In the genomic region with DNA sequence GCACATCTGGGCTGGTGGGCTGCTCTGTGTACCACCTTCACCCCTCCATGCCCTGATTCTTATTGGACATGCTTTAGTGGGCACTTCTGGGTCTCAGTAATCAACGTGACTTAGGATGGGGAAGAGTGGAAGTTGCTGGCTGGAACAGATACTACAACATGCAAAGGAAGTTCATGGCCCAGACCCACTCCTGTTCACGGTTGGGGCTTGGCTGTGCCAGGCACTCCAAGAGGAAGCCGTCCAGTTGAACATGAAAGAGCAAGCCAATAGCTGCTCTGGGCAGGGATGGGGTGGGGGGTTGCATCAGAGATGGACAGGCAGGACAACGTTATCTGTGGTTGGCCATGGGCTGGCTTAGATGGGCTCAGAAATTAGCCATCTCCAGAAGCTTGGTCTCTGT, we compare ENCODE assay signal across 20 mouse cellular contexts. TPM values are rescaled to one million over a fixed set of nuclear protein-coding genes. Genes with fewer than 3 reads are reported as not detected.
DNase-seq lines count a peak whose midpoint lies in the region; ATAC-seq and TF ChIP-seq lines count a peak whose summit lies in the region.
"Had no signal": no experiment of that assay in that cellular context is flagged by ENCODE, and none has a peak within 500 bp of the region (broad histone marks: within the 10 kb centered on the region; RNA-seq: fewer than 3 reads in every experiment).

No protein-coding gene starts in this region.

- H3K4me1 ChIP-seq in liver, embryonic 13.5 days (replicated peaks), result peaks cover 21% of the 10 kb centered on the region
- H3K4me1 ChIP-seq in bone marrow, adult 2 months (ENCODE audit: control insufficient read depth, insufficient read depth, low read length), result peaks cover 40% of the 10 kb centered on the region
- H3K4me1 ChIP-seq in bone marrow macrophage, adult 2 months (ENCODE audit: control insufficient read depth, insufficient read depth, low read length), result peaks cover 84% of the 10 kb centered on the region

- no peak overlapping the region for H3K4me2 ChIP-seq in liver, embryonic 13.5 days
- H3K4me2 ChIP-seq: forebrain, embryonic 13.5 days; heart, embryonic 12.5 days; hindbrain, embryonic 15.5 days had no signal

- no peaks in the 10 kb centered on the region for H3K27me3 ChIP-seq in liver, embryonic 13.5 days
- H3K27me3 ChIP-seq: forebrain, embryonic 13.5 days; heart, embryonic 12.5 days; hindbrain, embryonic 15.5 days had no signal

- TF ChIP-seq CTCF in bone marrow, adult 2 months (IDR thresholded peaks at IDR 0.05; ENCODE audit: control insufficient read depth, insufficient read depth, low read length), result no peak
- TF ChIP-seq CTCF in bone marrow macrophage, adult 2 months (IDR thresholded peaks at IDR 0.05; ENCODE audit: low read depth, low read length), result no peak

- H3K36me3 ChIP-seq in liver, embryonic 13.5 days, result no peaks in the 10 kb centered on the region
- H3K36me3 ChIP-seq in macrophage (ENCODE audit: inconsistent target), result peaks cover 49% of the 10 kb centered on the region
- H3K36me3 ChIP-seq: embryonic facial prominence, embryonic 10.5 days; heart, embryonic 12.5 days; hindbrain, embryonic 15.5 days had no signal

- WGBS in liver, embryonic 13.5 days (ENCODE audit: insufficient replicate concordance), result 16% methylated on average over 4 of the region's 4 CpGs
- 25% methylated on average over 4 of the region's 4 CpGs for WGBS in bone marrow, adult 2 months
- WGBS in macrophage (ENCODE audit: missing documents), result 7% methylated on average over 4 of the region's 4 CpGs

- 0 out of 2 replicates have a peak, but pooled peaks have one; percentile 18 for ATAC-seq in liver, embryonic 13.5 days (ENCODE audit: low read depth)
- ATAC-seq: forebrain, embryonic 13.5 days; forebrain, postnatal 0 days had no signal

- no peak overlapping the region for H3K27ac ChIP-seq in liver, embryonic 13.5 days
- peak overlapping the region; percentile 84 for H3K27ac ChIP-seq in bone marrow, adult 2 months (ENCODE audit: control insufficient read depth, insufficient read depth, low read depth, low read length, poor library complexity)
- H3K27ac ChIP-seq in bone marrow macrophage, adult 2 months (ENCODE audit: insufficient read depth, low read depth, low read length), result peak overlapping the region; percentile 97
- H3K27ac ChIP-seq in macrophage, result peak overlapping the region; percentile 91
- H3K27ac ChIP-seq: embryonic facial prominence, embryonic 10.5 days; forebrain, embryonic 13.5 days; hindbrain, embryonic 15.5 days had no signal

- no peak for DNase-seq in liver, embryonic 13.5 days
- no peak for DNase-seq in liver
- DNase-seq in urinary bladder, postnatal 36 days (ENCODE audit: low spot score in 2 of 2), result no peak
- DNase-seq in gastrocnemius, adult 8-10 months (ENCODE audit: low spot score in 2 of 2), result no peak
- DNase-seq: adrenal gland, adult 2 months; adrenal gland, postnatal 25 days; cerebellum, adult 18-20 months; cerebellum, adult 9-11 months; cerebellum, postnatal 36 days; forebrain, postnatal 0 days; gastrocnemius, postnatal 10 days; heart, postnatal 36 days had no signal

- no peak for TF ChIP-seq POLR2A in bone marrow, adult 2 months (IDR thresholded peaks at IDR 0.05; ENCODE audit: borderline replicate concordance, control insufficient read depth, low read depth, low read length)
- TF ChIP-seq POLR2A in bone marrow macrophage, adult 2 months (IDR thresholded peaks at IDR 0.05; ENCODE audit: borderline replicate concordance, low read depth, low read length), result no peak

- no peak overlapping the region for H3K4me3 ChIP-seq in liver, embryonic 13.5 days (replicated peaks)
- no peak overlapping the region for H3K4me3 ChIP-seq in bone marrow, adult 2 months (replicated peaks; ENCODE audit: control insufficient read depth, low read depth, low read length)
- H3K4me3 ChIP-seq in bone marrow macrophage, adult 2 months (ENCODE audit: insufficient read depth, low read length), result peak overlapping the region; percentile 2
- H3K4me3 ChIP-seq in macrophage (ENCODE audit: inconsistent target), result no peak overlapping the region
- H3K4me3 ChIP-seq: embryonic facial prominence, embryonic 10.5 days; forebrain, embryonic 13.5 days; heart, embryonic 12.5 days; hindbrain, embryonic 15.5 days had no signal

- no peak overlapping the region for H3K9ac ChIP-seq in liver, embryonic 13.5 days
- H3K9ac ChIP-seq: forebrain, embryonic 13.5 days; forebrain, postnatal 0 days; heart, embryonic 12.5 days; hindbrain, embryonic 15.5 days had no signal

- H3K79me2 ChIP-seq in macrophage (ENCODE audit: inconsistent target), result peaks cover 54% of the 10 kb centered on the region; the same call in 1 of the 2 replicates

- H3K9me3 ChIP-seq in liver, embryonic 13.5 days (replicated peaks), result no peaks in the 10 kb centered on the region
- H3K9me3 ChIP-seq: embryonic facial prominence, embryonic 10.5 days; forebrain, embryonic 13.5 days; heart, embryonic 12.5 days; hindbrain, embryonic 15.5 days had no signal

RNA-seq across cellular contexts. Expression of a gene that starts 21.3 kb away (rescaled TPM):
- 3.7 and 4.9 TPM in 2 replicates for polyA plus RNA-seq in liver, embryonic 13.5 days (2015; fragmentation: Nextera tagmentation; extraction: Ambion mirVana)
- polyA plus RNA-seq in bone marrow, adult 2 months (2011; ENCODE audit: insufficient read depth, insufficient read length, low replicate concordance, missing spikeins), result 39.7 and 97.9 TPM in 2 replicates
- 536 and 666 TPM in 2 replicates for polyA plus RNA-seq in bone marrow macrophage, adult 2 months (2012; ENCODE audit: insufficient read depth, insufficient read length, missing spikeins)
- total RNA-seq in macrophage (2018; cell fraction: chromatin; rRNA removed), result 100 to 1,000 TPM in 6 of 26 experiments, 10 to 100 TPM in 20; 10.8 to 164 (median 60.8) TPM
- total RNA-seq in macrophage (2018; cell fraction: cytosol; rRNA removed), result 100 to 1,000 TPM in 24 of 26 experiments, 10 to 100 TPM in 2; 90.4 to 273 (median 157) TPM
- total RNA-seq in macrophage (2018; cell fraction: nucleus; rRNA removed), result 100 to 1,000 TPM in 24 of 26 experiments, 10 to 100 TPM in 2; 88.2 to 317 (median 168) TPM
- 165 to 459 TPM (median 279 TPM) in 3 replicates for polyA plus RNA-seq in macrophage (2018)
- total RNA-seq in gastrocnemius, adult 8-10 months (2022), result 1 to 10 TPM; 2.3 to 5.2 (median 3.8) TPM

RNA-seq across cellular contexts. Expression of a gene that starts 31.6 kb away (rescaled TPM):
- not detected in 2 replicates for polyA plus RNA-seq in liver, embryonic 13.5 days (2015; fragmentation: Nextera tagmentation; extraction: Ambion mirVana)
- polyA plus RNA-seq in bone marrow, adult 2 months (2011; ENCODE audit: insufficient read depth, insufficient read length, low replicate concordance, missing spikeins), result 1.9 and 6.0 TPM in 2 replicates
- not detected in 2 replicates for polyA plus RNA-seq in bone marrow macrophage, adult 2 months (2012; ENCODE audit: insufficient read depth, insufficient read length, missing spikeins)
- total RNA-seq in macrophage (2018; cell fraction: chromatin; rRNA removed), result 1 to 10 TPM in 6 of 26 experiments, under 1 TPM in 2, not detected in 18; 0.81 to 7.0 (median 1.4) TPM
- under 1 TPM in 7 of 26 experiments, not detected in 19; 0.14 to 0.59 (median 0.29) TPM for total RNA-seq in macrophage (2018; cell fraction: cytosol; rRNA removed)
- 10 to 100 TPM in 1 of 26 experiments, 1 to 10 TPM in 9, under 1 TPM in 1, not detected in 15; 0.88 to 10.1 (median 1.5) TPM for total RNA-seq in macrophage (2018; cell fraction: nucleus; rRNA removed)
- not detected in 3 replicates for polyA plus RNA-seq in macrophage (2018)
- not detected for total RNA-seq in gastrocnemius, adult 8-10 months (2022)
- total RNA-seq: adrenal gland, adult 2 months; adrenal gland, postnatal 25 days; gastrocnemius, postnatal 10 days; heart, adult 8-10 months; heart, postnatal 36 days had no signal
